Mouse (Mus musculus): ENCODE data around the gene Meis2.

- TF ChIP-seq CTCF (IDR thresholded peaks at IDR 0.05; ENCODE audit: low read depth, low read length) (no peak), POLR2A (IDR thresholded peaks at IDR 0.05; ENCODE audit: borderline replicate concordance, low read depth, low read length) (no peak)
Measured at GRCm38 (mm10) chr2:116049710-116050109, 15.9 kb downstream of the Meis2 start.
